Mouse (Mus musculus) heart, embryonic 14.5 days (tissue): ENCODE measurements around the gene Cdc42ep2. TPM values are rescaled to one million over a fixed set of nuclear protein-coding genes. Genes with fewer than 3 reads are reported as not detected.
A peak's percentile ranks its signal among the peaks of the same experiment; 100 is the strongest.

Experiments
- ATAC-seq: fragments of 200-750 bp; cut with Nextera tagmentation; 2 replicates; pipeline ENCODE4 v1.8.0; 2017; ENCODE audit warnings: low read depth, moderate TSS enrichment; ENCODE audit not compliant: insufficient number of reproducible peaks, insufficient read depth, low FRiP score
- H3K27ac ChIP-seq, 2 experiments: fragments of 200-500 bp in 1 of 2; fragments of 300-500 bp in 1 of 2; sonication (generic) in 1 of 2; replicated peaks in 1 of 2; 2 replicates each; pipeline ENCODE4 v1.5.1; 2012 to 2014; ENCODE audit warnings: low read depth in 2 of 2, low read length in 2 of 2, control low read depth in 1 of 2, mild to moderate bottlenecking in 1 of 2, mixed read lengths in 1 of 2; ENCODE audit not compliant: control insufficient read depth in 1 of 2, insufficient read depth in 1 of 2
- H3K27me3 ChIP-seq: fragments of 300-500 bp; sonication (generic); 2 replicates; pipeline ENCODE4 v1.6.1; 2014; ENCODE audit warnings: mild to moderate bottlenecking, low read length, control low read depth; ENCODE audit not compliant: control insufficient read depth, insufficient read depth
- H3K36me3 ChIP-seq: fragments of 300-500 bp; sonication (generic); 2 replicates; pipeline ENCODE4 v1.6.1; 2014; ENCODE audit warnings: mild to moderate bottlenecking, control low read depth, low read length, mixed read lengths; ENCODE audit not compliant: control insufficient read depth, insufficient read depth
- H3K4me1 ChIP-seq, 2 experiments: fragments of 200-500 bp in 1 of 2; fragments of 300-500 bp in 1 of 2; sonication (generic) in 1 of 2; 2 replicates each; pipeline ENCODE4 v1.6.1; 2012 to 2014; ENCODE audit warnings: low read length in 2 of 2, control low read depth in 1 of 2, mixed read lengths in 1 of 2; ENCODE audit not compliant: control insufficient read depth in 2 of 2, insufficient read depth in 2 of 2
- H3K4me2 ChIP-seq: fragments of 300-500 bp; sonication (generic); 2 replicates; pipeline ENCODE4 v1.6.1; 2014; ENCODE audit warnings: mild to moderate bottlenecking, low read length
- H3K4me3 ChIP-seq, 2 experiments: fragments of 200-500 bp in 1 of 2; fragments of 300-500 bp in 1 of 2; sonication (generic) in 1 of 2; 2 replicates each; pipeline ENCODE4 v1.5.1; 2012 to 2014; ENCODE audit warnings: low read length in 2 of 2, mild to moderate bottlenecking in 2 of 2, control low read depth in 1 of 2, low read depth in 1 of 2, moderate library complexity in 1 of 2; ENCODE audit not compliant: control insufficient read depth in 1 of 2, insufficient read depth in 1 of 2
- H3K9ac ChIP-seq: fragments of 300-500 bp; sonication (generic); 2 replicates; pipeline ENCODE4 v1.6.1; 2014; ENCODE audit warnings: mild to moderate bottlenecking, low read length
- H3K9me3 ChIP-seq: fragments of 300-500 bp; sonication (generic); 2 replicates; pipeline ENCODE4 v1.6.1; 2016; ENCODE audit warnings: low read length, control low read depth; ENCODE audit not compliant: control insufficient read depth
- WGBS: fragments of 180-500 bp; shearing (Covaris S2); extraction: QIAGEN DNeasy Blood & Tissue Kit; methylation state at CpG from one replicate; pipeline ENCODE4 v1.1.7; 2014; 5-methylcytosine and 5-hydroxymethylcytosine counted together
- polyA plus RNA-seq: library from polyadenylated mRNA; unstranded; fragments of >200 nt; fragmentation: Nextera tagmentation; extraction: Ambion mirVana; gene quantifications from 2 replicates; pipeline ENCODE4 v1.2.1, GENCODE M21; 2014

Cdc42ep2 gene
- polyA plus RNA-seq, 1 experiment from 2014 or later = 9.7 TPM

- H3K27me3 ChIP-seq = no peaks in the 10 kb centered on the region
- H3K9me3 ChIP-seq = no peaks in the 10 kb centered on the region
- WGBS = 25% methylated on average over 11 of the region's 11 CpGs
- peak overlapping the region; percentile 45 for H3K9ac ChIP-seq
- H3K36me3 ChIP-seq = no peaks in the 10 kb centered on the region; the same call in 1 of the 2 replicates
- peak overlapping the region; percentile 98 for H3K4me2 ChIP-seq
- no peak for ATAC-seq
- H3K4me1 ChIP-seq = peaks cover 28 to 48% of the 10 kb centered on the region in 2 experiments
- peak overlapping the region; percentile 47 to 89 for H3K27ac ChIP-seq
- H3K4me3 ChIP-seq = peak overlapping the region; percentile 65 to 73
Measured at GRCm38 (mm10) chr19:5925311-5925855, 767 bp upstream of the Cdc42ep2 start.

- Histone ChIP-seq H3K4me1 (peaks cover 19 to 38% of the 10 kb centered on the region in 2 experiments), H3K9ac (peak overlapping the region; percentile 74), H3K27me3 (no peaks in the 10 kb centered on the region), H3K4me3 (peak overlapping the region; percentile 65 to 73), H3K4me2 (peak overlapping the region; percentile 98), H3K27ac (peak overlapping the region; percentile 86 to 89), H3K36me3 (no peaks in the 10 kb centered on the region; the same call in 1 of the 2 replicates), H3K9me3 (no peaks in the 10 kb centered on the region)
- peak; percentile 73 for ATAC-seq
- 0% methylated on average over 38 of the region's 38 CpGs for WGBS
Measured at GRCm38 (mm10) chr19:5923990-5924712, 465 bp downstream of the Cdc42ep2 start.

- ATAC-seq = no peak
- peaks cover 10% of the 10 kb centered on the region for H3K36me3 ChIP-seq
- H3K27me3 ChIP-seq = no peaks in the 10 kb centered on the region
- no peaks in the 10 kb centered on the region for H3K9me3 ChIP-seq
- H3K4me2 ChIP-seq = peak overlapping the region; percentile 98
- 0 out of 4 replicates have a peak overlapping the region, but pooled peaks of 1 of the 2 experiments have one; percentile 89 for H3K27ac ChIP-seq
- H3K4me3 ChIP-seq = peak overlapping the region; percentile 9 to 65; a peak in 1 of 4 replicates
- H3K4me1 ChIP-seq = peaks cover 19 to 28% of the 10 kb centered on the region in 2 experiments
- WGBS = 86% methylated on average over 3 of the region's 3 CpGs
- peak overlapping the region; percentile 51; the same call in 1 of the 2 replicates for H3K9ac ChIP-seq
Measured at GRCm38 (mm10) chr19:5922963-5923362, 1.7 kb downstream of the Cdc42ep2 start.

GRCm38 (mm10) chr19:5922119-5922942 is 2.3 kb downstream of the Cdc42ep2 start:
- peak overlapping the region; percentile 98 for H3K4me2 ChIP-seq
- peak overlapping the region; percentile 51 for H3K9ac ChIP-seq
- WGBS = 37% methylated on average over 15 of the region's 15 CpGs
- peaks cover 16% of the 10 kb centered on the region for H3K36me3 ChIP-seq
- peak overlapping the region; percentile 7 to 9; a peak in 3 of 4 replicates for H3K4me3 ChIP-seq
- peak overlapping the region; percentile 20 to 22; a peak in 1 of 4 replicates for H3K27ac ChIP-seq
- H3K27me3 ChIP-seq = no peaks in the 10 kb centered on the region
- no peak for ATAC-seq
- peaks cover 19 to 28% of the 10 kb centered on the region in 2 experiments for H3K4me1 ChIP-seq
- no peaks in the 10 kb centered on the region for H3K9me3 ChIP-seq

GRCm38 (mm10) chr19:5921715-5922114 is 2.9 kb downstream of the Cdc42ep2 start:
- 0 out of 4 replicates have a peak overlapping the region, but pooled peaks of 1 of the 2 experiments have one; percentile 20 for H3K27ac ChIP-seq
- H3K9me3 ChIP-seq = no peaks in the 10 kb centered on the region
- WGBS = 23% methylated on average over 9 of the region's 9 CpGs
- ATAC-seq = no peak
- H3K4me2 ChIP-seq = peak overlapping the region; percentile 98
- H3K4me1 ChIP-seq = peaks cover 19 to 28% of the 10 kb centered on the region in 2 experiments
- H3K4me3 ChIP-seq = peak overlapping the region in 1 of 2 experiments; percentile 7; a peak in 2 of 4 replicates
- H3K27me3 ChIP-seq = no peaks in the 10 kb centered on the region
- peak overlapping the region; percentile 51 for H3K9ac ChIP-seq
- H3K36me3 ChIP-seq = peaks cover 23% of the 10 kb centered on the region

GRCm38 (mm10) chr19:5913007-5913719 is 11.5 kb downstream of the Cdc42ep2 start, which contains the start of gene Dpf2:
Gene Dpf2 (minus strand): TSS chr19:5913010.
- peak; percentile 8; the same call in 1 of the 2 replicates for ATAC-seq
- WGBS = 15% methylated on average over 13 of the region's 13 CpGs
- Histone ChIP-seq H3K4me3 (peak within 1 kb of the TSS; percentile 85 to 96), H3K4me2 (peak within 1 kb of the TSS; percentile 90), H3K36me3 (peaks cover 30% of the 10 kb centered on the region), H3K9ac (peak within 1 kb of the TSS; percentile 99), H3K9me3 (no peaks in the 10 kb centered on the region), H3K27me3 (no peaks in the 10 kb centered on the region), H3K4me1 (peaks cover 8 to 26% of the 10 kb centered on the region in 2 experiments), H3K27ac (peak within 1 kb of the TSS; percentile 76 to 91)
